Mouse (Mus musculus): ENCODE measurements around the gene Gdi2. TPM values are rescaled to one million over a fixed set of nuclear protein-coding genes. Genes with fewer than 3 reads are reported as not detected.

Gdi2 gene
- total RNA-seq, 2 experiments from 2014 or later = 360 to 391 TPM

DNA sequence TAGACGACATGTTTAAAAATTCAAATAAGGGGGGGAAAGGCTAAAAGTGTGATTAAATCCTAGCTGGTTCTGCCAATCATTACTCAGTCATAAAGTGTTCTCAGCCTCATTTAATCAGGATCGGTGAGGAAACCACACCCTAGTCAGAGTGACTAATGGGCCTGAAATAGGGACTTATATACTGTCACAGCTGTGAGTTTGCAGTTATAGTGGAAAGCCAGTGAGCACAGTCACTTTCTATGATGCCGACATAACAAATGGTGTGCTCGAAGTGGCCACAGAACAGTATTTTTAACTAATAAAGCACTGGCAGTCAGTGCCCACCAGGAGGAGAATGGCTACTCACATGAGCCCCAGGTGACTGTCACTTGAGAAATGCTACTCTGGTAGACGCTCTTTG is 7.1 kb downstream of the Gdi2 start:
- intact Hi-C loops (cut with DNase I) = no loop called here
- DNase-seq = no peak

DNA sequence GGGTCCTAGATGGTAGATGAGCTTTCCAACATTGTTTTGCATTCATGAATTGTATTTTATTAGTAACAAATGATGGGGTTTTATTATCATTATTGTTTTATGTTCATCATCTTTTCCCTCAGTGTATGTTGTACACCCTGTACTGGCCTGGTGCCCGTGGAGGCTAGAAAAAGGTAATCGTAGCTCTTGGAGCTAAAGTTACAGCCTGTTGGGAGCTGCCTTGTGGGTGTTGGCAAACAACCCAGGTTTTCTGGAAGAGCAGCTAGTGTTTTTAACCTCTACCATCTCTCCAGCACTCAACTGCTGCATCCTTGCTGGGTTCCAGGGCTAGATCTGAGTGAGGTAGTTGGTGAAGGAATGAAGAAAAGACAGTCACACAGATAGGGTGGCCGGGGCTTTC is 9.5 kb downstream of the Gdi2 start:
- DNase-seq = no peak
- intact Hi-C loops (cut with DNase I) = no loop called here

DNA sequence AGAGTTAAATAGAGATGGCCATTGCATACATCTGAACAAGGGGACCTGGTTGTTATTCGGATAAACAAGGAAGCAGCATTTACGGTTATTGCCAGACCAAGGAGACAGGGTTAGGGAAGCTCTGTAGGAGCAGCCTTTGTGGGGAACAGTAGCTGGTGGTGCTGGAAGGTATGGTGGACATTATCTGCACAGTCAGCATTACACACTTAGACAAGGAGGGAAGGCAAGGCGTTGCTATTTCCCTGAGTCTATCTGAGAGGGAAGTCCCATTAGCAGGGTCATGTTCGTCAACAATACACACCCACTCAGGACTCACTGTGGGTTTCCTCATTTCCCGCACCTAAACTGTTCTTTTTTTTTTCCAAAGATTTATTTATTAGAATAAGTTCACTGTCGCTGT is 10.0 kb downstream of the Gdi2 start:
- intact Hi-C loops (cut with DNase I) = no loop called here
- DNase-seq = no peak

DNA sequence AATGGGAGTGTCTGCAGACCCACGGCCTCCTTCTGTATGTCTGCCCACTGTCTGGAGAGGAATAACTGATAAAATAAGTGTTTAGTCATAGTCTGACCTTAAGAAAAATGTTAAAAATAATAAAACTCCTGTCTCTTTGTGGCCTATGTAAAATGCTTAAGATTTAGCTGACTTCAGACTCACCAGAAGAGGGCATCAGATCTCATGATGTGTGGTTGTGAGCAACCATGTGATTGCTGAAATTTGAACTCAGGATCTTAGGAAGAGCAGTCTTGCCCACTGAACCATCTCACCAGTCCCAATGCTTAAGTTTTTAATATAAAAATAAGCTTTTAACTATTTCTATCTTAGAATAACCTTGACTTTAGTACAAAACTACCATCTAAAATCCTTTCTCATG is 25.3 kb downstream of the Gdi2 start:
- no peak for DNase-seq
- intact Hi-C loops (cut with DNase I) = no loop called here

DNA sequence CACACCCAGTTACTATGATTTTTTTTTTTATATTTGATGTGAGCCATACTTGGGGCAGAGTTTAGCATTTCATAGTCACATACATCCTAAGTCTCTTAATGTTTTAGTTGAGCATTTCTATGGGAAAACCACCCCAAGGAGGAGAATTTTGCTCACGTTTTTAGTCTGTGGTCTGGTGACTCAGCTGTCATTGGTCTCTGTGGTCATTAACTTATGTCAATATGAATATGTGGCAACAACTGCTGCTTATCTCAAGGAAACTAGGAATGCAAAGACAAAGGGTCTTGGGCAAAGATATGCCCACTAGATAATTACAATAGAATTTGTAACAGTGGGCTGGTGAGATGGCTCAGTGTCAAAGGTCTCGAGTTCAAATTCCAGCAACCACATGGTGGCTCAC is 26.1 kb downstream of the Gdi2 start:
- intact Hi-C loops (cut with DNase I) = no loop called here
- DNase-seq = no peak

DNA sequence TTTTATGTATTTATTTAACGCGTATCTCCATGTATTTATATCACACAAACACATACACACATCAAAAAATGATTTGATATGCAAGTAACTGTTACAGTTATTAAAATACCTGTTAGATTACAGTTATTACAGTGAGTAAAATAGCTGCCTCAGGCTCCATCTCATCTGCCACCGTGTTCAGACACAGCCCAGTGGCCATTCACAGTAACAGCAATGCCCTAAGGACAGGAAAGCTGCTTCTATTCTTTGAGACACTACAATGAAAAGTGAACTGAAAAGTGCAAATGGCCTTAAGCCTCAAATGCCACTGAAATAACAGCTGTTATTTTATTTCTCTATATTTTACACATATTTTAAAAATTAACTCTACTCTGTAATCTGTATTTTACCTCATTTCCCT is 52.9 kb downstream of the Gdi2 start:
- intact Hi-C loops (cut with DNase I) = no loop called here
- no peak for DNase-seq

DNA sequence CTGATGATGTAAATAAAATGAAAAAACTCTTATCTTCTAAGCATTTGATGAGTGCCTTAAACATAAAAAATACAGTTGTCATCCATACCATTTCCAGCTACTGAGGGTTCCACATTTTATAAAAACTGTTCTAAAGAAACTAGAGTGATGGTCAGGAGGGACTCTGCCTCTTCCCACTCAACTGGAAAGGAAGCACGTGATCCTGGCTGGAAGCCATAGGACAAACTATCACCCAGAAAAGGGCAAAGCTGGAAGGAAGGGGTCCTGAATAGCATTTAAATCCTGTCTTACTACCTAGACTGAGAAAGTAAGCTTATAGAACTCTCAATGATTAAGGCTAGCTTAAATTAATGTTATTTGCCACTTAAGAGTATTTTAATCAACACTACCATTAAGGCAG is 56.4 kb downstream of the Gdi2 start:
- intact Hi-C loops (cut with DNase I) = no loop called here

DNA sequence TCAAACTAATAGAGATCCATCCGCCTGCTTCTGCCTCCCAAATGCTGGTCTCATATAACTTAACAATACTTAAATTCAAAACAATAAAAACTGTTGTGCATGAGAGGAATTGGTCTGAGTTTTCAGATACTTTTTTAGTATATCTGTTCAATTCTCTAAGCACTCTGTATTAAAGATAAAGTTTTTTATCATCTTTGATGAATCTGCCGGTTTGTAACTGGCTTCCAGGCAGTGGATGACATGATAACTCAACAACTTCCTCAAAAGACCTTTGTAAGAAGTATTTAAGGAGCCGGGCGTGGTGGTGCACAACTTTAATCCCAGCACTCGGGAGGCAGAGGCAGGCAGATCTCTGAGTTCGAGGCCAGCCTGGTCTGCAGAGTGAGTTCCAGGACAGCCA is 58.4 kb downstream of the Gdi2 start:
- intact Hi-C loops (cut with DNase I) = no loop called here
- no peak for DNase-seq

More for the DNA sequence above, 56.4 kb downstream of the Gdi2 start:
- DNase-seq = no peak

DNA sequence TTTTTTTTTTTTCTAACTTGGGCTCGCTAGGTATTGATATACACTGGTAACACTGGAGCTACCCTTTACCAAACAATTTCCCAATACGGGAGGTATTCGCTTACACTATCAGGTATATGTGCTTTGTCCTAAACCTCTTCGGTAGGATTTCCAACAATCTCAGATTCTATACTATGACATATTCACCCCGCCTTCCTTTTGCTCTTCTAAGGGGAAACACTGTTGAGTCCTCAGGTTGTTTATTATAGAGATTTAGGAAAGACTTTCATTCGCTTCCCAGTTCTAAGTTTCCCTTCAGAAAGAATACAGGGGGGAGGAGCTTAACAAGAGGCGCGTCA is 71.9 kb downstream of the Gdi2 start:
- DNase-seq = no peak
- intact Hi-C loops (cut with DNase I) = no loop called here

DNA sequence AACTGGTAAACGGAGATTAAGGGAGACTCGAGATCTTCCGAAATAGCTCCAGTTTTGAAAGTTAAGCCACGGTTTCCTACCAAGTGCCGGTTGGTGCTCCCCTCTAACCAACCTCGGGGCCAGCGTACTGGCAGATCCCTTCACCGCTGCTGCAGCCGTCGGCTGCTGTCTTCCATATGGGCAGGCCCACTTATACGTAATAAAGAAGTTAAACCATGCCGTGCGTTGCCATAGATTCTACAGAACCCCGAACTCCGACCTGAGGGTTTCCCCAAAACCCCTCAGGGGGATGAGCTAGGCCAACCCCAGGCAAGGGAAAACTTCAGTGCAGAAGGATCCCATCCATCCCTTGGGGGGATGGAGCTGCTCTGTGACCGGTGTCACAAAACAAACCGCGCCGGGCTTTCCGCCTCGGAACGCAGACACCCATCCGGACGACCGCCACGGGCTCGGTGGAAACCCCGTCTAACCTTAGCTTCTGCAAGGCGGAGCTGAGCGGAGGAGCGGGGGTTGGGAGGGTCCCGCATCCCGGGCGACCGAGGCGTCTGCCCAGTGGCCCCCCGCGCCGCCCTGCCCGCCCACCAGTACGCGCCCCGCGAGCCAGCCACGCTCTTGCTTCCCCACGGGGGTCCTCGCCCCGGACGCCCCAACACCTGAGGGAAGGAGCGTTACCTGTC is 72.4 kb downstream of the Gdi2 start:
- intact Hi-C loops (cut with DNase I) = no loop called here
- peak; percentile 2 for DNase-seq

DNA sequence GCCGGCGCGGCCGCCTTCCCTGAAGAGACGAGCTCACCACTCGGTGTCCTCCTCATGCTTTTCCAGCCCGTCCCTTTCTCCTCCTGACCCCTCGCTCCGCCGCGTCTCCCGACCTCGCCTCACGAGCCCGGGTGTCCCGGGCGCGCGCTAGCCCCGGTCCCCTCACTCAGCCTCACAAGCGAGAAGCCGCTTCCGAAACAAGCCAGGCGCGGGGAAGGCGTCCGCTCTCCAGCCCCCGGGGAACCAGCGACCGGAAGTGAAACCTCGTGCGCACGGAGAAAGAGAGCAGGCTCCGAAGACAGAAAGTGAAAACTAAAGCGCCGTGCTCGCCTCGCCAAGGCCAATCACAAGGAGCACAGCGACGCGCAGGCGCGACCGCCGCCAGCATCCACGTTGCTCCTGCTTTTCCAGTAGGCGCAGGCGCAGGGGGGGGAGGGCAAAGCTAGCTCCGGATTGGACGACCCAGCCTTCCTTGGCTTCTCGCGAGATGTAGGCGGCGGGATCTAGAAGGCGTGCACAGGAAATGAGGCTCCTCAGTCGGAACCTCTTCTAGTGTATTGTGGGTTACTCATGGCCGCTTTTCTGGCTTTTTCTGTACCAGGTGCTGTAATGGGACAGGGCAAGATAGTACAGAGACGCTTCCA is 73.1 kb downstream of the Gdi2 start, which contains the start of gene Fam208b:
Gene Fam208b (minus strand): TSS at position 314 of the 644 bp plus-strand sequence.
- peak; percentile 99 for DNase-seq
- intact Hi-C loops (cut with DNase I) = no loop called here

Other genes starting within 250 kb of the Gdi2 start
- gene Fam208b, start 73.0 kb downstream of the Gdi2 start, total RNA-seq (2021) = 10 to 100 TPM; 42.5 to 43.7 TPM
- 10 to 100 TPM; 20.8 to 22.0 TPM for gene Asb13, start 96.0 kb downstream of the Gdi2 start, total RNA-seq (2021)